Mouse (Mus musculus) brain, embryonic 14.5 days (tissue): ENCODE data around the gene Aftph. TPM values are rescaled to one million over a fixed set of nuclear protein-coding genes. Genes with fewer than 3 reads are reported as not detected.

Experiments
- DNase-seq: peaks from one replicate; pipeline ENCODE4 v3.0.0-alpha.2; 2011; ENCODE audit warnings: low read depth
- CTCF ChIP-seq: fragments of 200-500 bp; IDR thresholded peaks from 2 replicates; pipeline ENCODE4 v1.5.1; 2012; ENCODE audit warnings: inconsistent platforms, mild to moderate bottlenecking, moderate library complexity, borderline replicate concordance; ENCODE audit not compliant: insufficient read depth, insufficient read length; ENCODE audit errors: extremely low read depth
- POLR2A ChIP-seq: fragments of 200-500 bp; IDR thresholded peaks from 2 replicates; pipeline ENCODE4 v1.6.1; 2012; ENCODE audit warnings: mild to moderate bottlenecking, inconsistent platforms, borderline replicate concordance; ENCODE audit not compliant: poor library complexity, insufficient read depth, insufficient read length, severe bottlenecking; ENCODE audit errors: extremely low read depth
- polyA plus RNA-seq: library from polyadenylated mRNA; depleted of rRNA; stranded (reverse); fragments of >200 nt; gene quantifications from 2 replicates; pipeline ENCODE4 v1.2.3, GENCODE M21; 2012; rRNA removed

Aftph gene
- polyA plus RNA-seq, 1 experiment = 72.5 TPM

DNA sequence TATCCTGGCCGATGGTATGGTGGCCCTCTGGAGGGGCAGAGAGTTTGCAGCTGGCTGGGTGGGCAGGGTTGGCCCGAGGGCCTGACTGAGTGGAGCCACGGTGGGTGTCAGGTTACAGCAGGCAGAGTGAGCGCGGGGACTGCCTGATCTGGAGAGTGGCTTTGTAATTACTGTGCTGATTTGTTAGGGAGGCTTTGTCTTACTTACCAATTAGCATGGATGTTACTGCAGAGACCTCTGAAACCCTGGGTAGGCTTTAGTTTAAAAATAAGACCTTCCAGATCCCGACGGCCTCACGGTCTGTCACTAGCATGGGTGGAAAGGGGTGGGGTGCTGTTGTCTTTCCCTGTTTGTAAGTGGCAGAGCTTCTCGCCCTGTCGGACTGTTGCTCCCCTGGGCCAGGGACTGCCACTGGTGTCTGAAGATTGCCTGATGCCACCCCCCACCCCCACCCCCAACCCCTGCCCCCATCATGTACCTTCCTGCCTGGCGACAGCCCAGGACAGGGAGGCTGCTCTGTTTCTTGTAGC, 101.4 kb downstream of the Aftph start:
- peak; percentile 93 for DNase-seq
- TF ChIP-seq POLR2A (no peak), CTCF (no peak)

GRCm38 (mm10) chr11:20638841-20639240, 102.5 kb downstream of the Aftph start:
- peak; percentile 77 for DNase-seq
- TF ChIP-seq POLR2A (no peak), CTCF (peak; percentile 76; the same call in 1 of the 2 replicates)

- TF ChIP-seq POLR2A = no peak
- TF ChIP-seq CTCF = no peak
- DNase-seq = no peak
These were observed 104.3 kb downstream of the Aftph start for GRCm38 (mm10) chr11:20637060-20637459.

DNA sequence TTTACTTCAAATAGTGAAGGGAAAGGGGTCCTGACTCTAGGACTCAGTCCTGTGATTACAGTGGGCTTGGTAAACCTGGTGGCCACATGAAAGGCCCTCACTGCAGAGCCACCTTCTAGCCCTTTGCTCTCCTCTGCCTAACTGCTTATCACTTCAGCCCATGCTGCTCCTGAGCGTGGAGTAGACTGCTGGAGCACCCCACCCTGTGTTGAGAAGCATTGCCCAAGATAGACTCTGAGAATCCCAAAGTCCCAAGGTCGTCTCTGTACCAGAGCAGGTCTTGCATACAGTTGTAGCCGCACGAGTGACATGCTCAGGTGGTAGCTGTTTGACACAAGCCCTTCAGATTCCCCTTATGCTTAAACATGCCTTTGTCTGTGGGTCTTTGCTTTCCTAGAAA, 105.3 kb downstream of the Aftph start:
- no peak for TF ChIP-seq POLR2A
- TF ChIP-seq CTCF = no peak
- DNase-seq = no peak

DNA sequence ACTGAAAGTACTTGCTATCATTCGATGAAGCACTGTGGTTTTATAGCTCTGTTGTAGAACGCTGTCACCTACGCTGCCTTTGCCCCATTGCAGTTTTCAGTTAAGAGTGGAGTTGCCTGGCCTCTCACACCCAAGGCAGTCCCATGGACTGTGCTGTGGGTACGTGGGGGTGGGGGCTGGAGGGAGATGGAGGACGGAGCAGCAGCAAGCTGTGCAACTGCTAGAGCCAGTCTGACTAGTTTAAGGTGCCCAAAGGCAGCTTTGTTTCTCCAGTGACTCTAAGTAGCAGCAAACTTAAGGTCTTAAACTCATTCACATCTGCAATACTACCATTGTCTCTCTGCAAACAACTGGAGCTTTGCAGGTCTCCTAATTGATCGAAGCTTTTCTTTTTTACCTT, 105.7 kb downstream of the Aftph start:
- TF ChIP-seq POLR2A = no peak
- TF ChIP-seq CTCF = no peak
- DNase-seq = no peak

Other genes with a start within 250 kb of the Aftph start
- gene Sertad2, start 198.3 kb downstream of the Aftph start, polyA plus RNA-seq = 20.0 and 21.9 TPM in 2 replicates
- gene Lgalsl, start 89.5 kb upstream of the Aftph start, polyA plus RNA-seq = 32.4 and 36.4 TPM in 2 replicates